Mouse (Mus musculus) embryo, embryonic 10.5 days (tissue): ENCODE measurements at regions not wholly inside any gene's neighbourhood (a gene's known extent, or its start where the extent isn't known, plus 50 kb on each side); places are given as distances from the start of the nearest gene placed in this dataset.
A peak's percentile ranks its signal among the peaks of the same experiment; 100 is the strongest.

Experiments used
- DNase-seq: peaks from one replicate; pipeline ENCODE4 v3.0.0-alpha.2; 2015; ENCODE audit warnings: low spot score

- no peak for DNase-seq
Measured at GRCm38 (mm10) chr4:142775023-142775422, 437.8 kb downstream of the Prdm2 start.

- peak; percentile 41 for DNase-seq
Measured at GRCm38 (mm10) chr4:142773651-142774151, 439.1 kb downstream of the Prdm2 start.

- peak; percentile 69 for DNase-seq
Measured at GRCm38 (mm10) chr4:142772751-142773455, 439.9 kb downstream of the Prdm2 start.

- DNase-seq: peak; percentile 49
Measured at GRCm38 (mm10) chr4:142771520-142772150, 441.2 kb downstream of the Prdm2 start.

GRCm38 (mm10) chr4:142770177-142770576 lies 442.6 kb downstream of the Prdm2 start:
- DNase-seq: peak; percentile 62

- no peak for DNase-seq
Measured at GRCm38 (mm10) chr4:142767665-142768064, 445.1 kb downstream of the Prdm2 start.

GRCm38 (mm10) chr4:142761577-142761976 lies 451.2 kb downstream of the Prdm2 start:
- DNase-seq: no peak

GRCm38 (mm10) chr4:142758102-142758501 lies 454.7 kb downstream of the Prdm2 start:
- DNase-seq: no peak

- no peak for DNase-seq
Measured at GRCm38 (mm10) chr4:142756332-142756731, 456.5 kb downstream of the Prdm2 start.

- peak; percentile 65 for DNase-seq
Measured at GRCm38 (mm10) chr4:142749918-142750317, 462.9 kb downstream of the Prdm2 start.

- DNase-seq: no peak
Measured at GRCm38 (mm10) chr4:142723554-142723907, 484.3 kb upstream of the Kazn start.

- DNase-seq: no peak
Measured at GRCm38 (mm10) chr4:142722845-142723553, 483.8 kb upstream of the Kazn start.

GRCm38 (mm10) chr4:142701606-142702005 lies 462.4 kb upstream of the Kazn start:
- no peak for DNase-seq

- DNase-seq: peak; percentile 38
Measured at GRCm38 (mm10) chr4:142694926-142695325, 455.7 kb upstream of the Kazn start.

- DNase-seq: no peak
Measured at GRCm38 (mm10) chr4:142688241-142688640, 449.0 kb upstream of the Kazn start.

GRCm38 (mm10) chr4:142677426-142677825 lies 438.2 kb upstream of the Kazn start:
- DNase-seq: no peak

GRCm38 (mm10) chr4:142674641-142675465 lies 435.7 kb upstream of the Kazn start:
- DNase-seq: peak; percentile 17

GRCm38 (mm10) chr4:142671872-142672458 lies 432.8 kb upstream of the Kazn start:
- no peak for DNase-seq

- no peak for DNase-seq
Measured at GRCm38 (mm10) chr4:142664781-142665180, 425.6 kb upstream of the Kazn start.

- DNase-seq: no peak
Measured at GRCm38 (mm10) chr4:142658156-142658555, 419.0 kb upstream of the Kazn start.

GRCm38 (mm10) chr4:142641069-142641468 lies 401.9 kb upstream of the Kazn start:
- DNase-seq: no peak

- no peak for DNase-seq
Measured at GRCm38 (mm10) chr4:142639340-142639733, 400.1 kb upstream of the Kazn start.
